Mouse (Mus musculus): ENCODE data around the gene H2al1c. TPM values are rescaled to one million over a fixed set of nuclear protein-coding genes. Genes with fewer than 3 reads are reported as not detected.
"Not testable (repeated sequence)": the region's sequence is repeated elsewhere in the genome, so short reads cannot be mapped to it uniquely, and the experiment has no call there.

H2al1c gene
- polyA plus RNA-seq, 1 experiment, result not detected

DNA sequence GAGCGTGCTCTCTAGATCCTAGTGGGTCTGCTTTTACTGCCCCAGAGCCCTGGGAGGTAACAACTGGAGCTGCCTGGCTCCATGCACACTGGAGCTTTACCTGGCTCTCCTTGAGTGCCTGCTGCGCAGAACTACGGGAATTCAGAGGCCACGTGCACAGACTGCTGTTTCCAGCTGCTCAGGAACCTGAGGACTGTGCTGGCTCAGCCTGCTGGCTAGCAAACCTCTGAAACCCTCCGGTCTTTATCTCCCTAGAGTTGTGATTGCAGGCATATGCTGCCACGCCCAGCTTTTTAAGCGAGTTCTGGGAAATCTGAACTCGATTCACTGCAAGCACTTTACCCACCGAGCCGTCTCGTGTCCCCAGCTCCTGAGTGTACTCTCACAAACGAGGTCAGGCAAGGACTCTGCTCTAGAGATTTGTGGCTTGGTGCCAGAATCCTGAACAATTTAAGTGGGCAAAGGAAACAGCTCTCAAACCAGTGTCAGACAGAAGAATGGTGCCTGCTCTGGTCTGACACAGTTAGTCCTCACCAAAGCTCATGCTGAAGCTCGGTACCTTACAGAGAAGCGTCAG lies 17.1 kb upstream of the H2al1c start:
- no peaks in the 10 kb centered on the region for H3K27me3 ChIP-seq (ENCODE audit: control insufficient read depth, insufficient read depth, low read length)
- no peaks in the 10 kb centered on the region for H3K4me1 ChIP-seq (replicated peaks; ENCODE audit: control insufficient read depth, insufficient read depth, low read length)
- H3K36me3 ChIP-seq (ENCODE audit: control insufficient read depth, insufficient read depth, low read length), result no peaks in the 10 kb centered on the region
- TF ChIP-seq POLR2A (IDR thresholded peaks at IDR 0.05; ENCODE audit: control insufficient read depth, extremely low read depth, insufficient read depth, low read length, poor library complexity), result no peak
- no peak for TF ChIP-seq CTCF (IDR thresholded peaks at IDR 0.05; ENCODE audit: borderline replicate concordance, control insufficient read depth, extremely low read depth, insufficient read depth, low read length, poor library complexity)
- H3K4me3 ChIP-seq (ENCODE audit: control insufficient read depth, insufficient read depth, low read length), result no peak overlapping the region
- no peak overlapping the region for H3K27ac ChIP-seq (ENCODE audit: control insufficient read depth, insufficient read depth, low read length)
- DNase-seq, result no peak
- WGBS, result 88% methylated on average over 13 of the region's 14 CpGs

DNA sequence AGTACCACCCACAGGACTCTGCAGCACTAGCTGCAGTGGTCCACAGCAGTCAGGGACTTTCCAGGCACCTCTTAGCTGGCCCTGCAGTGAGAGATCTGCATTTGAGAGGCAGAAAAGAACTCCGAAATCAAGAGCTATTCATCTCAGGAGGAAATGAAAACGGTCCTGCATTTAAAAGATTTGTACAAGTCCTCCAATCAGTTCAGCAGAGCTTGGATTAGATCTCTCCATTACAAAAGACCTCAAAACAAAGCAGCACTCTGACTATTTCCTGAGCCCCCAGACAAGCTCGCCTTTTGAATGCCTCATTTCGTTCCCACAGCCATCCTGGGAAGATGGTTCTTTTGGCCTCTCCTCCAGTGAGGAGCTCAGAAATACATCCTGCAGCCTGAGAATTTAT lies 16.2 kb upstream of the H2al1c start:
- DNase-seq, result no peak
- H3K4me3 ChIP-seq (ENCODE audit: control insufficient read depth, insufficient read depth, low read length), result no peak overlapping the region
- TF ChIP-seq CTCF (IDR thresholded peaks at IDR 0.05; ENCODE audit: borderline replicate concordance, control insufficient read depth, extremely low read depth, insufficient read depth, low read length, poor library complexity), result no peak
- no peak for TF ChIP-seq POLR2A (IDR thresholded peaks at IDR 0.05; ENCODE audit: control insufficient read depth, extremely low read depth, insufficient read depth, low read length, poor library complexity)
- no peaks in the 10 kb centered on the region for H3K36me3 ChIP-seq (ENCODE audit: control insufficient read depth, insufficient read depth, low read length)
- H3K27me3 ChIP-seq (ENCODE audit: control insufficient read depth, insufficient read depth, low read length), result no peaks in the 10 kb centered on the region
- WGBS, result 72% methylated on average over 4 of the region's 4 CpGs
- no peaks in the 10 kb centered on the region for H3K4me1 ChIP-seq (replicated peaks; ENCODE audit: control insufficient read depth, insufficient read depth, low read length)
- no peak overlapping the region for H3K27ac ChIP-seq (ENCODE audit: control insufficient read depth, insufficient read depth, low read length)

DNA sequence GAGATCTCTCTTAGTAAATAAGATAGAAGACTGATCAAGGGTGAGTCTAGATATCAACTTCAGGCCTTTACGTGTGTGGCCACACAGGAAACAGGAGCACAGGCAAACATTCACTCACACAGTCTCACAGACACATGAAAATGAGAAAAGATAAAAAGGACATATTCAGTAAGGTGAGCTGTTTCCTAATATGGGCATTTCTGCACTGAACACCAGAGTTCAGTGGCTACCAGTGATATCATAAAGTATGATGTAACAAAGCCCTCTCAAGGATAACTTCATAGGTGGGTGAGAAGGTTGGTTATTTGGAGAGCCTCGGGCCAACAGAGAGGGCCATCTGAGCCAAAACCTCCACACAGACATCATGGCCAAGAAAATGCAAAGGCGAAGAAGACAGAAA lies 6.5 kb upstream of the H2al1c start, which contains the start of gene H2al1a:
Gene H2al1a (plus strand): TSS at position 301 of the 400 bp plus-strand sequence.
- not testable (repeated sequence) for H3K36me3 ChIP-seq (ENCODE audit: control insufficient read depth, insufficient read depth, low read length); H3K27me3 ChIP-seq (ENCODE audit: control insufficient read depth, insufficient read depth, low read length); H3K4me3 ChIP-seq (ENCODE audit: control insufficient read depth, insufficient read depth, low read length); H3K4me1 ChIP-seq (replicated peaks; ENCODE audit: control insufficient read depth, insufficient read depth, low read length); DNase-seq; H3K27ac ChIP-seq (ENCODE audit: control insufficient read depth, insufficient read depth, low read length)
- no CpG with 5 or more reads among the region's 3 CpGs for WGBS

DNA sequence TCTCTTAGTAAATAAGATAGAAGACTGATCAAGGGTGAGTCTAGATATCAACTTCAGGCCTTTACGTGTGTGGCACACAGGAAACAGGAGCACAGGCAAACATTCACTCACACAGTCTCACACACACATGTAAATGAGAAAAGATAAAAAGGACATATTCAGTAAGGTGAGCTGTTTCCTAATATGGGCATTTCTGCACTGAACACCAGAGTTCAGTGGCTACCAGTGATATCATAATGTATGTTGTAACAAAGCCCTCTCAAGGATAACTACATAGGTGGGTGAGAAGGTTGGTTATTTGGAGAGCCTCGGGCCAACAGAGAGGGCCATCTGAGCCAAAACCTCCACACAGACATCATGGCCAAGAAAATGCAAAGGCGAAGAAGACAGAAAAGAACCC lies 3.3 kb upstream of the H2al1c start, which contains the start of gene H2al1b:
Gene H2al1b (plus strand): TSS at position 301 of the 400 bp plus-strand sequence.
- not testable (repeated sequence) for DNase-seq; H3K27me3 ChIP-seq (ENCODE audit: control insufficient read depth, insufficient read depth, low read length); H3K36me3 ChIP-seq (ENCODE audit: control insufficient read depth, insufficient read depth, low read length); H3K27ac ChIP-seq (ENCODE audit: control insufficient read depth, insufficient read depth, low read length); H3K4me1 ChIP-seq (replicated peaks; ENCODE audit: control insufficient read depth, insufficient read depth, low read length); H3K4me3 ChIP-seq (ENCODE audit: control insufficient read depth, insufficient read depth, low read length)
- 88% methylated on average over 1 of the region's 3 CpGs for WGBS

DNA sequence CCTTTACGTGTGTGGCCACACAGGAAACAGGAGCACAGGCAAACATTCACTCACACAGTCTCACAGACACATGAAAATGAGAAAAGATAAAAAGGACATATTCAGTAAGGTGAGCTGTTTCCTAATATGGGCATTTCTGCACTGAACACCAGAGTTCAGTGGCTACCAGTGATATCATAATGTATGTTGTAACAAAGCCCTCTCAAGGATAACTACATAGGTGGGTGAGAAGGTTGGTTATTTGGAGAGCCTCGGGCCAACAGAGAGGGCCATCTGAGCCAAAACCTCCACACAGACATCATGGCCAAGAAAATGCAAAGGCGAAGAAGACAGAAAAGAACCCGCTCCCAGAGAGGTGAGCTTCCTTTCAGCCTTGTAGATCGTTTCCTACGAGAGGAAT lies 3.1 kb downstream of the H2al1c start, which contains the start of gene H2al1d:
Gene H2al1d (plus strand): TSS at position 301 of the 400 bp plus-strand sequence.
- not testable (repeated sequence) for H3K27me3 ChIP-seq (ENCODE audit: control insufficient read depth, insufficient read depth, low read length); H3K4me3 ChIP-seq (ENCODE audit: control insufficient read depth, insufficient read depth, low read length); H3K36me3 ChIP-seq (ENCODE audit: control insufficient read depth, insufficient read depth, low read length); H3K27ac ChIP-seq (ENCODE audit: control insufficient read depth, insufficient read depth, low read length); DNase-seq; H3K4me1 ChIP-seq (replicated peaks; ENCODE audit: control insufficient read depth, insufficient read depth, low read length)
- WGBS, result no CpG with 5 or more reads among the region's 6 CpGs

DNA sequence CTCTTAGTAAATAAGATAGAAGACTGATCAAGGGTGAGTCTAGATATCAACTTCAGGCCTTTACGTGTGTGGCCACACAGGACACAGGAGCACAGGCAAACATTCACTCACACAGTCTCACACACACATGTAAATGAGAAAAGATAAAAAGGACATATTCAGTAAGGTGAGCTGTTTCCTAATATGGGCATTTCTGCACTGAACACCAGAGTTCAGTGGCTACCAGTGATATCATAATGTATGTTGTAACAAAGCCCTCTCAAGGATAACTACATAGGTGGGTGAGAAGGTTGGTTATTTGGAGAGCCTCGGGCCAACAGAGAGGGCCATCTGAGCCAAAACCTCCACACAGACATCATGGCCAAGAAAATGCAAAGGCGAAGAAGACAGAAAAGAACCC lies 6.2 kb downstream of the H2al1c start, which contains the start of gene H2al1e:
Gene H2al1e (plus strand): TSS at position 301 of the 400 bp plus-strand sequence.
- no CpG with 5 or more reads among the region's 3 CpGs for WGBS

DNA sequence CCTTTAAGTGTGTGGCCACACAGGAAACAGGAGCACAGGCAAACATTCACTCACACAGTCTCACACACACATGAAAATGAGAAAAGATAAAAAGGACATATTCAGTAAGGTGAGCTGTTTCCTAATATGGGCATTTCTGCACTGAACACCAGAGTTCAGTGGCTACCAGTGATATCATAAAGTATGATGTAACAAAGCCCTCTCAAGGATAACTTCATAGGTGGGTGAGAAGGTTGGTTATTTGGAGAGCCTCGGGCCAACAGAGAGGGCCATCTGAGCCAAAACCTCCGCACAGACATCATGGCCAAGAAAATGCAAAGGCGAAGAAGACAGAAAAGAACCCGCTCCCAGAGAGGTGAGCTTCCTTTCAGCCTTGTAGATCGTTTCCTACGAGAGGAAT lies 9.4 kb downstream of the H2al1c start, which contains the start of gene H2al1f:
Gene H2al1f (plus strand): TSS at position 301 of the 400 bp plus-strand sequence.
- H3K36me3 ChIP-seq (ENCODE audit: control insufficient read depth, insufficient read depth, low read length); H3K27me3 ChIP-seq (ENCODE audit: control insufficient read depth, insufficient read depth, low read length); DNase-seq; H3K27ac ChIP-seq (ENCODE audit: control insufficient read depth, insufficient read depth, low read length); H3K4me1 ChIP-seq (replicated peaks; ENCODE audit: control insufficient read depth, insufficient read depth, low read length); H3K4me3 ChIP-seq (ENCODE audit: control insufficient read depth, insufficient read depth, low read length): not testable (repeated sequence)
- WGBS, result no CpG with 5 or more reads among the region's 6 CpGs

More for the DNA sequence above, 6.2 kb downstream of the H2al1c start, which contains the start of gene H2al1e:
- DNase-seq; H3K4me3 ChIP-seq (ENCODE audit: control insufficient read depth, insufficient read depth, low read length); H3K36me3 ChIP-seq (ENCODE audit: control insufficient read depth, insufficient read depth, low read length); H3K4me1 ChIP-seq (replicated peaks; ENCODE audit: control insufficient read depth, insufficient read depth, low read length); H3K27me3 ChIP-seq (ENCODE audit: control insufficient read depth, insufficient read depth, low read length); H3K27ac ChIP-seq (ENCODE audit: control insufficient read depth, insufficient read depth, low read length): not testable (repeated sequence)

DNA sequence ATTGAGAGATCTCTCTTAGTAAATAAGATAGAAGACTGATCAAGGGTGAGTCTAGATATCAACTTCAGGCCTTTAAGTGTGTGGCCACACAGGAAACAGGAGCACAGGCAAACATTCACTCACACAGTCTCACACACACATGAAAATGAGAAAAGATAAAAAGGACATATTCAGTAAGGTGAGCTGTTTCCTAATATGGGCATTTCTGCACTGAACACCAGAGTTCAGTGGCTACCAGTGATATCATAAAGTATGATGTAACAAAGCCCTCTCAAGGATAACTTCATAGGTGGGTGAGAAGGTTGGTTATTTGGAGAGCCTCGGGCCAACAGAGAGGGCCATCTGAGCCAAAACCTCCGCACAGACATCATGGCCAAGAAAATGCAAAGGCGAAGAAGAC lies 12.5 kb downstream of the H2al1c start, which contains the start of gene H2al1g:
Gene H2al1g (plus strand): TSS at position 301 of the 400 bp plus-strand sequence.
- not testable (repeated sequence) for H3K36me3 ChIP-seq (ENCODE audit: control insufficient read depth, insufficient read depth, low read length); H3K4me3 ChIP-seq (ENCODE audit: control insufficient read depth, insufficient read depth, low read length); H3K27me3 ChIP-seq (ENCODE audit: control insufficient read depth, insufficient read depth, low read length); DNase-seq; H3K27ac ChIP-seq (ENCODE audit: control insufficient read depth, insufficient read depth, low read length); H3K4me1 ChIP-seq (replicated peaks; ENCODE audit: control insufficient read depth, insufficient read depth, low read length)
- no CpG with 5 or more reads among the region's 3 CpGs for WGBS

DNA sequence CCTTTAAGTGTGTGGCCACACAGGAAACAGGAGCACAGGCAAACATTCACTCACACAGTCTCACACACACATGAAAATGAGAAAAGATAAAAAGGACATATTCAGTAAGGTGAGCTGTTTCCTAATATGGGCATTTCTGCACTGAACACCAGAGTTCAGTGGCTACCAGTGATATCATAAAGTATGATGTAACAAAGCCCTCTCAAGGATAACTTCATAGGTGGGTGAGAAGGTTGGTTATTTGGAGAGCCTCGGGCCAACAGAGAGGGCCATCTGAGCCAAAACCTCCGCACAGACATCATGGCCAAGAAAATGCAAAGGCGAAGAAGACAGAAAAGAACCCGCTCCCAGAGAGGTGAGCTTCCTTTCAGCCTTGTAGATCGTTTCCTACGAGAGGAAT lies 15.7 kb downstream of the H2al1c start, which contains the start of gene H2al1h:
Gene H2al1h (plus strand): TSS at position 301 of the 400 bp plus-strand sequence.
- H3K4me3 ChIP-seq (ENCODE audit: control insufficient read depth, insufficient read depth, low read length); H3K27me3 ChIP-seq (ENCODE audit: control insufficient read depth, insufficient read depth, low read length); H3K36me3 ChIP-seq (ENCODE audit: control insufficient read depth, insufficient read depth, low read length); H3K4me1 ChIP-seq (replicated peaks; ENCODE audit: control insufficient read depth, insufficient read depth, low read length); H3K27ac ChIP-seq (ENCODE audit: control insufficient read depth, insufficient read depth, low read length); DNase-seq: not testable (repeated sequence)
- WGBS, result no CpG with 5 or more reads among the region's 6 CpGs

DNA sequence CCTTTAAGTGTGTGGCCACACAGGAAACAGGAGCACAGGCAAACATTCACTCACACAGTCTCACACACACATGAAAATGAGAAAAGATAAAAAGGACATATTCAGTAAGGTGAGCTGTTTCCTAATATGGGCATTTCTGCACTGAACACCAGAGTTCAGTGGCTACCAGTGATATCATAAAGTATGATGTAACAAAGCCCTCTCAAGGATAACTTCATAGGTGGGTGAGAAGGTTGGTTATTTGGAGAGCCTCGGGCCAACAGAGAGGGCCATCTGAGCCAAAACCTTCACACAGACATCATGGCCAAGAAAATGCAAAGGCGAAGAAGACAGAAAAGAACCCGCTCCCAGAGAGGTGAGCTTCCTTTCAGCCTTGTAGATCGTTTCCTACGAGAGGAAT lies 18.9 kb downstream of the H2al1c start, which contains the start of gene H2al1i:
Gene H2al1i (plus strand): TSS at position 301 of the 400 bp plus-strand sequence.
- DNase-seq; H3K27ac ChIP-seq (ENCODE audit: control insufficient read depth, insufficient read depth, low read length); H3K4me1 ChIP-seq (replicated peaks; ENCODE audit: control insufficient read depth, insufficient read depth, low read length); H3K36me3 ChIP-seq (ENCODE audit: control insufficient read depth, insufficient read depth, low read length); H3K4me3 ChIP-seq (ENCODE audit: control insufficient read depth, insufficient read depth, low read length); H3K27me3 ChIP-seq (ENCODE audit: control insufficient read depth, insufficient read depth, low read length): not testable (repeated sequence)
- WGBS, result no CpG with 5 or more reads among the region's 5 CpGs

Data from thymus, adult 2 months (tissue).